20 mouse cellular contexts compared by ENCODE assay signal in genomic region chr2:71483717-71484066, GRCm38 (mm10). TPM values are rescaled to one million over a fixed set of nuclear protein-coding genes. Genes with fewer than 3 reads are reported as not detected.
DNase-seq lines count a peak whose midpoint lies in the region; ATAC-seq and TF ChIP-seq lines count a peak whose summit lies in the region.
"Had no signal": no experiment of that assay in that cellular context is flagged by ENCODE, and none has a peak within 500 bp of the region (broad histone marks: within the 10 kb centered on the region; RNA-seq: fewer than 3 reads in every experiment).

No protein-coding gene starts in this region.

- H3K27ac ChIP-seq in kidney, embryonic 14.5 days (ENCODE audit: low read depth, low read length) = no peak overlapping the region
- no peak overlapping the region for H3K27ac ChIP-seq in embryonic facial prominence, embryonic 11.5 days (replicated peaks; ENCODE audit: low read depth, low read length)
- no peak overlapping the region for H3K27ac ChIP-seq in forebrain, embryonic 14.5 days (ENCODE audit: low read depth, low read length)
- no peak overlapping the region for H3K27ac ChIP-seq in gastrocnemius, adult 2 months
- H3K27ac ChIP-seq: heart, embryonic 15.5 days; intestine, embryonic 15.5 days; kidney, embryonic 15.5 days; limb, embryonic 15.5 days; neural tube, embryonic 12.5 days had no signal

- H3K4me1 ChIP-seq in kidney, embryonic 14.5 days (ENCODE audit: control insufficient read depth, insufficient read depth, low read length) = no peaks in the 10 kb centered on the region
- peaks cover 5% of the 10 kb centered on the region for H3K4me1 ChIP-seq in embryonic facial prominence, embryonic 11.5 days (ENCODE audit: control insufficient read depth, insufficient read depth, low read length)
- peaks cover 8% of the 10 kb centered on the region for H3K4me1 ChIP-seq in forebrain, embryonic 14.5 days (ENCODE audit: control insufficient read depth, insufficient read depth, low read length)
- H3K4me1 ChIP-seq: intestine, embryonic 15.5 days had no signal

- DNase-seq in kidney, adult 11 months = no peak
- peak; percentile 24 for DNase-seq in embryo, embryonic 9.5 days (ENCODE audit: extremely low spot score)
- DNase-seq in embryonic facial prominence, embryonic 11.5 days (ENCODE audit: low spot score) = peak; percentile 66
- no peak for DNase-seq in forebrain, embryonic 14.5 days (ENCODE audit: low spot score)
- DNase-seq in thymus, postnatal 10 days (ENCODE audit: low spot score in 2 of 2) = no peak
- no peak for DNase-seq in gastrocnemius, adult 2 months
- DNase-seq in gastrocnemius, adult 8-10 months (ENCODE audit: low spot score in 2 of 2) = no peak
- DNase-seq: cerebellum, adult 18-20 months; cerebellum, postnatal 25 days; gastrocnemius, postnatal 14 days; lung, postnatal 10 days; right cerebral cortex, postnatal 25 days had no signal

- no peak overlapping the region for H3K4me3 ChIP-seq in kidney, embryonic 14.5 days (ENCODE audit: low read length)
- no peak overlapping the region for H3K4me3 ChIP-seq in embryonic facial prominence, embryonic 11.5 days (ENCODE audit: low read depth, low read length)
- no peak overlapping the region for H3K4me3 ChIP-seq in forebrain, embryonic 14.5 days (ENCODE audit: low read depth, low read length)
- H3K4me3 ChIP-seq in gastrocnemius, adult 2 months = no peak overlapping the region
- H3K4me3 ChIP-seq: heart, embryonic 15.5 days; intestine, embryonic 15.5 days; kidney, embryonic 15.5 days; limb, embryonic 15.5 days; neural tube, embryonic 12.5 days had no signal

- H3K4me2 ChIP-seq in kidney, embryonic 14.5 days (replicated peaks; ENCODE audit: low read depth, low read length) = no peak overlapping the region
- H3K4me2 ChIP-seq in embryonic facial prominence, embryonic 11.5 days (ENCODE audit: low read depth, low read length) = no peak overlapping the region
- no peak overlapping the region for H3K4me2 ChIP-seq in forebrain, embryonic 14.5 days (ENCODE audit: low read length)
- H3K4me2 ChIP-seq: heart, embryonic 15.5 days; intestine, embryonic 15.5 days; kidney, embryonic 15.5 days; limb, embryonic 15.5 days; neural tube, embryonic 12.5 days had no signal

- no peaks in the 10 kb centered on the region for H3K9me3 ChIP-seq in kidney, embryonic 14.5 days (ENCODE audit: control insufficient read depth, low read length)
- H3K9me3 ChIP-seq in embryonic facial prominence, embryonic 11.5 days (replicated peaks; ENCODE audit: control insufficient read depth, low read length) = no peaks in the 10 kb centered on the region
- no peaks in the 10 kb centered on the region for H3K9me3 ChIP-seq in forebrain, embryonic 14.5 days (replicated peaks; ENCODE audit: control insufficient read depth, low read length)
- H3K9me3 ChIP-seq: heart, embryonic 15.5 days; intestine, embryonic 15.5 days; kidney, embryonic 15.5 days; limb, embryonic 15.5 days; neural tube, embryonic 12.5 days had no signal

- no peaks in the 10 kb centered on the region for H3K27me3 ChIP-seq in kidney, embryonic 14.5 days (ENCODE audit: control insufficient read depth, insufficient read depth, low read length)
- H3K27me3 ChIP-seq in embryonic facial prominence, embryonic 11.5 days (ENCODE audit: control insufficient read depth, insufficient read depth, low read length) = no peaks in the 10 kb centered on the region
- no peaks in the 10 kb centered on the region for H3K27me3 ChIP-seq in forebrain, embryonic 14.5 days (replicated peaks; ENCODE audit: control insufficient read depth, insufficient read depth, low read length)
- H3K27me3 ChIP-seq: heart, embryonic 15.5 days; intestine, embryonic 15.5 days; kidney, embryonic 15.5 days; limb, embryonic 15.5 days; neural tube, embryonic 12.5 days had no signal

- no peaks in the 10 kb centered on the region for H3K36me3 ChIP-seq in kidney, embryonic 14.5 days (ENCODE audit: control insufficient read depth, insufficient read depth, low read length)
- H3K36me3 ChIP-seq in embryonic facial prominence, embryonic 11.5 days (replicated peaks; ENCODE audit: control insufficient read depth, insufficient read depth, low read depth, low read length) = no peaks in the 10 kb centered on the region
- no peaks in the 10 kb centered on the region for H3K36me3 ChIP-seq in forebrain, embryonic 14.5 days (ENCODE audit: control insufficient read depth, insufficient read depth, low read length)
- H3K36me3 ChIP-seq: heart, embryonic 15.5 days; intestine, embryonic 15.5 days; kidney, embryonic 15.5 days; limb, embryonic 15.5 days; neural tube, embryonic 12.5 days had no signal

- no peak for TF ChIP-seq CTCF in gastrocnemius, adult 2 months (IDR thresholded peaks at IDR 0.05)

- no peak overlapping the region for H3K9ac ChIP-seq in kidney, embryonic 14.5 days (ENCODE audit: low read depth, low read length)
- H3K9ac ChIP-seq in embryonic facial prominence, embryonic 11.5 days (replicated peaks; ENCODE audit: low read length) = no peak overlapping the region; the same call in 1 of the 2 replicates
- 0 out of 2 replicates have a peak overlapping the region, but pooled peaks have one; percentile 13 for H3K9ac ChIP-seq in forebrain, embryonic 14.5 days (ENCODE audit: low read length)
- H3K9ac ChIP-seq: heart, embryonic 15.5 days; intestine, embryonic 15.5 days; kidney, embryonic 15.5 days; limb, embryonic 15.5 days; neural tube, embryonic 12.5 days had no signal

- peak; percentile 46; the same call in 1 of the 2 replicates for ATAC-seq in kidney, embryonic 14.5 days (ENCODE audit: low FRiP score, low TSS enrichment)
- no peak for ATAC-seq in embryonic facial prominence, embryonic 11.5 days (replicated peaks; ENCODE audit: insufficient number of reproducible peaks, low FRiP score, low TSS enrichment, low read depth)
- ATAC-seq in forebrain, embryonic 14.5 days = 0 out of 2 replicates have a peak, but pooled peaks have one; percentile 37
- ATAC-seq: intestine, embryonic 15.5 days had no signal

- WGBS in kidney, embryonic 14.5 days = 28% methylated on average over 5 of the region's 5 CpGs
- 14% methylated on average over 5 of the region's 5 CpGs for WGBS in embryonic facial prominence, embryonic 11.5 days
- WGBS in forebrain, embryonic 14.5 days = 14% methylated on average over 5 of the region's 5 CpGs

- intact Hi-C loops in gastrocnemius, adult 2 months (cut with DNase I) = no loop called here

RNA-seq across cellular contexts. Expression of gene Metap1d, which starts 30.6 kb away (rescaled TPM):
- polyA plus RNA-seq in kidney, embryonic 14.5 days (2014; fragmentation: Nextera tagmentation; extraction: Ambion mirVana) = 36.8 and 44.9 TPM in 2 replicates
- polyA plus RNA-seq in embryonic facial prominence, embryonic 11.5 days (2014; fragmentation: Nextera tagmentation; extraction: Ambion mirVana) = 37.7 and 37.9 TPM in 2 replicates
- 39.9 and 43.3 TPM in 2 replicates for polyA plus RNA-seq in forebrain, embryonic 14.5 days (2014; fragmentation: Nextera tagmentation; extraction: Ambion mirVana)
- 10 to 100 TPM; 29.0 to 32.8 TPM for total RNA-seq in gastrocnemius, adult 2 months (2021)
- 10 to 100 TPM; 26.5 to 30.6 (median 28.9) TPM for total RNA-seq in gastrocnemius, adult 8-10 months (2022)

RNA-seq across cellular contexts. Expression of gene Dlx1, which starts 44.2 kb away (rescaled TPM):
- polyA plus RNA-seq in kidney, embryonic 14.5 days (2014; fragmentation: Nextera tagmentation; extraction: Ambion mirVana) = not detected in 2 replicates
- 53.9 and 76.2 TPM in 2 replicates for polyA plus RNA-seq in embryonic facial prominence, embryonic 11.5 days (2014; fragmentation: Nextera tagmentation; extraction: Ambion mirVana)
- 155 and 176 TPM in 2 replicates for polyA plus RNA-seq in forebrain, embryonic 14.5 days (2014; fragmentation: Nextera tagmentation; extraction: Ambion mirVana)
- under 1 TPM in 1 of 2 experiments, not detected in 1; 0.11 TPM for total RNA-seq in gastrocnemius, adult 2 months (2021)
- total RNA-seq in gastrocnemius, adult 8-10 months (2022) = under 1 TPM in 1 of 4 experiments, not detected in 3; 0.12 TPM
- total RNA-seq: hematopoietic stem cell, adult 5-6 weeks; megakaryocyte, adult 5-6 weeks had no signal

Comparison
In these comparisons a context has a peak if more than half of its experiments do, and no peak if none do; other contexts are left out.
1. DNase-seq: peak in embryo, embryonic 9.5 days (single experiment) and embryonic facial prominence, embryonic 11.5 days (single experiment); none in kidney, adult 11 months (single experiment), forebrain, embryonic 14.5 days (single experiment), thymus, postnatal 10 days (0 of 2), gastrocnemius, adult 2 months (single experiment) and gastrocnemius, adult 8-10 months (0 of 2).
2. RNA of gene Dlx1, which starts 44.2 kb away (polyA plus RNA-seq): 155 to 176 TPM in forebrain, embryonic 14.5 days and 53.9 to 76.2 TPM in embryonic facial prominence, embryonic 11.5 days; not detected in kidney, embryonic 14.5 days; every median in the first group is over 10 times any median in the second.